Mouse (Mus musculus) CH12.LX (cell line): Measurements from ENCODE around the gene Mettl24. TPM values are rescaled to one million over a fixed set of nuclear protein-coding genes. Genes with fewer than 3 reads are reported as not detected.

ENCODE experiments used
- DNase-seq: peaks from one replicate; pipeline ENCODE4 v3.0.0-alpha.2; 2013; ENCODE audit errors: extremely low read depth
- H3K27ac ChIP-seq: 2 replicates; pipeline ENCODE4 v1.5.1; 2012; ENCODE audit warnings: low read depth, mild to moderate bottlenecking, control low read depth, moderate library complexity; ENCODE audit not compliant: insufficient read depth
- H3K27me3 ChIP-seq: replicated peaks from 2 replicates; pipeline ENCODE3; 2012; ENCODE audit warnings: inconsistent platforms
- H3K36me3 ChIP-seq, 2 experiments: replicated peaks in 1 of 2; 2 replicates each; pipeline versions ENCODE3 to v1.6.1; 2012; ENCODE audit warnings: inconsistent platforms in 1 of 2, low read length in 1 of 2, mild to moderate bottlenecking in 1 of 2, mixed read lengths in 1 of 2, moderate library complexity in 1 of 2; ENCODE audit not compliant: control insufficient read depth in 1 of 2, insufficient read depth in 1 of 2
- H3K4me1 ChIP-seq, 2 experiments: 2 replicates each; pipeline ENCODE4 v1.6.1; 2012; ENCODE audit warnings: inconsistent platforms in 1 of 2, moderate library complexity in 1 of 2; ENCODE audit not compliant: insufficient read depth in 2 of 2, control insufficient read depth in 1 of 2
- H3K4me2 ChIP-seq: 2 replicates; pipeline ENCODE4 v1.6.1; 2012; ENCODE audit warnings: low read depth, mild to moderate bottlenecking, control low read depth; ENCODE audit not compliant: poor library complexity, insufficient read depth, severe bottlenecking
- H3K4me3 ChIP-seq, 3 experiments: fragments of 150-350 bp in 1 of 3; sonication (generic) in 1 of 3; replicated peaks in 1 of 3; 2 replicates each; pipeline versions ENCODE3 to v1.5.1; 2011 to 2012; ENCODE audit warnings: low read depth in 2 of 3, low read length in 2 of 3, mild to moderate bottlenecking in 2 of 3, moderate library complexity in 2 of 3, control low read depth in 1 of 3, improper control_type of control experiment in 1 of 3, inconsistent platforms in 1 of 3, mixed read lengths in 1 of 3; ENCODE audit not compliant: poor library complexity in 1 of 3
- H3K79me2 ChIP-seq: replicated peaks from 2 replicates; pipeline ENCODE4 v1.6.1; 2012; ENCODE audit warnings: mild to moderate bottlenecking, moderate library complexity; ENCODE audit not compliant: control insufficient read depth, poor library complexity, insufficient read depth, severe bottlenecking; ENCODE audit errors: extremely low read depth
- H3K9ac ChIP-seq: 2 replicates; pipeline ENCODE4 v1.6.1; 2012; ENCODE audit warnings: low read depth, mild to moderate bottlenecking, control low read depth, moderate library complexity; ENCODE audit not compliant: insufficient read depth
- H3K9me3 ChIP-seq: replicated peaks from 2 replicates; pipeline ENCODE3; 2012; ENCODE audit warnings: low read length, inconsistent platforms, mixed read lengths
- BHLHE40 ChIP-seq: IDR thresholded peaks from 2 replicates; pipeline ENCODE4 v1.6.1; 2011; ENCODE audit warnings: mild to moderate bottlenecking, low read depth, low read length, improper control_type of control experiment
- CHD1 ChIP-seq: IDR thresholded peaks from 2 replicates; pipeline ENCODE4 v1.6.1; 2012; ENCODE audit warnings: low read depth, low read length, improper control_type of control experiment, inconsistent platforms
- CTCF ChIP-seq, 2 experiments: IDR thresholded peaks in 1 of 2; conservative IDR thresholded peaks in 1 of 2; 2 replicates each; pipeline ENCODE4 v1.5.1; 2011 to 2012; ENCODE audit warnings: low read depth in 2 of 2, low read length in 2 of 2, improper control_type of control experiment in 1 of 2, inconsistent platforms in 1 of 2, mild to moderate bottlenecking in 1 of 2, moderate library complexity in 1 of 2
- ELF1 ChIP-seq: IDR thresholded peaks from 2 replicates; pipeline ENCODE4 v1.6.1; 2014; ENCODE audit warnings: low read depth, mild to moderate bottlenecking, inconsistent platforms, low read length, improper control_type of control experiment
- EP300 ChIP-seq: IDR thresholded peaks from 2 replicates; pipeline ENCODE4 v1.6.1; 2011; ENCODE audit warnings: low read length, improper control_type of control experiment
- GABPA ChIP-seq: IDR thresholded peaks from 2 replicates; pipeline ENCODE4 v1.6.1; 2012; ENCODE audit warnings: low read depth, low read length, improper control_type of control experiment, inconsistent platforms; ENCODE audit not compliant: insufficient replicate concordance
- KAT2A ChIP-seq: IDR thresholded peaks from 2 replicates; pipeline ENCODE4 v1.6.1; 2012; ENCODE audit warnings: low read length, improper control_type of control experiment, inconsistent platforms; ENCODE audit not compliant: insufficient replicate concordance
- MAX ChIP-seq: IDR thresholded peaks from 2 replicates; pipeline ENCODE4 v1.6.1; 2011; ENCODE audit warnings: low read length, improper control_type of control experiment
- MAZ ChIP-seq: IDR thresholded peaks from 2 replicates; pipeline ENCODE4 v1.6.1; 2012; ENCODE audit warnings: low read depth, mild to moderate bottlenecking, inconsistent platforms, low read length, improper control_type of control experiment, moderate library complexity
- MEF2A ChIP-seq: IDR thresholded peaks from 2 replicates; pipeline ENCODE4 v1.6.1; 2014; ENCODE audit warnings: low read depth, mild to moderate bottlenecking, inconsistent platforms, low read length, improper control_type of control experiment, borderline replicate concordance
- NRF1 ChIP-seq: IDR thresholded peaks from 2 replicates; pipeline ENCODE4 v1.6.1; 2014; ENCODE audit warnings: low read depth, mild to moderate bottlenecking, inconsistent platforms, low read length, improper control_type of control experiment, moderate library complexity
- POLR2A ChIP-seq: IDR thresholded peaks from 2 replicates; pipeline ENCODE4 v1.6.1; 2011; ENCODE audit warnings: low read depth, mild to moderate bottlenecking, improper control_type of control experiment, low read length
- RAD21 ChIP-seq: IDR thresholded peaks from 2 replicates; pipeline ENCODE4 v1.6.1; 2011; ENCODE audit warnings: low read depth, mild to moderate bottlenecking, low read length, improper control_type of control experiment, moderate library complexity
- RCOR1 ChIP-seq: conservative IDR thresholded peaks from 2 replicates; pipeline ENCODE4 v1.6.1; 2012; ENCODE audit warnings: low read depth, mild to moderate bottlenecking, inconsistent platforms, low read length, improper control_type of control experiment
- SIN3A ChIP-seq: IDR thresholded peaks from 2 replicates; pipeline ENCODE4 v1.6.1; 2012; ENCODE audit warnings: low read length, improper control_type of control experiment, inconsistent platforms
- SMC3 ChIP-seq: IDR thresholded peaks from 2 replicates; pipeline ENCODE4 v1.6.1; 2011; ENCODE audit warnings: low read depth, low read length, improper control_type of control experiment
- TBP ChIP-seq: conservative IDR thresholded peaks from 2 replicates; pipeline ENCODE4 v1.6.1; 2011; ENCODE audit warnings: low read depth, low read length, improper control_type of control experiment
- TCF12 ChIP-seq: IDR thresholded peaks from 2 replicates; pipeline ENCODE4 v1.6.1; 2014; ENCODE audit warnings: low read depth, mild to moderate bottlenecking, inconsistent platforms, low read length, improper control_type of control experiment
- USF2 ChIP-seq: conservative IDR thresholded peaks from 2 replicates; pipeline ENCODE4 v1.6.1; 2011; ENCODE audit warnings: low read depth, low read length, improper control_type of control experiment
- ZC3H11A ChIP-seq: IDR thresholded peaks from 2 replicates; pipeline ENCODE4 v1.6.1; 2012; ENCODE audit warnings: low read depth, mild to moderate bottlenecking, inconsistent platforms, low read length, improper control_type of control experiment
- ZKSCAN1 ChIP-seq: IDR thresholded peaks from 2 replicates; pipeline ENCODE4 v1.6.1; 2012; ENCODE audit warnings: low read depth, inconsistent platforms, low read length, improper control_type of control experiment, borderline replicate concordance
- dilution Hi-C: fragments of 300-500 bp; cut with MboI; formaldehyde crosslinking; loops from 2 replicates; pipeline ENCODE4 v1.14.3; 2020; ENCODE audit warnings: low sequenced_read_pairs; ENCODE audit not compliant: extremely low pct_unique_long_range_greater_than_20kb, extremely low pct_ligation_motif_present
- in situ Hi-C: fragments of 300-500 bp; cut with MboI; formaldehyde crosslinking; loops from 3 replicates; pipeline ENCODE4 v1.14.3; 2019; ENCODE audit warnings: low sequenced_read_pairs, low pct_ligation_motif_present, low pct_unique_long_range_greater_than_20kb, mixed read lengths
- polyA plus RNA-seq: library from polyadenylated mRNA; unstranded; fragments of >175 nt; gene quantifications from 2 replicates; pipeline ENCODE4 v1.2.1, GENCODE M21; 2012; ENCODE audit warnings: low read depth; ENCODE audit not compliant: insufficient read length
- total RNA-seq, 2 experiments: library from RNA; depleted of rRNA; stranded (reverse); fragments of 300-350 nt in 1 of 2; fragments of >200 nt in 1 of 2; gene quantifications; 2 replicates each; pipeline ENCODE4 v1.2.3; 2012 to 2014

The Mettl24 gene
- not detected in 2 replicates for total RNA-seq (2012; rRNA removed)
- total RNA-seq (2014; rRNA removed) = not detected in 2 replicates
- polyA plus RNA-seq = not detected in 2 replicates

GRCm38 (mm10) chr10:40683092-40683867 lies at the start of gene Mettl24:
Mettl24 (plus strand) TSS chr10:40683282.
- TF ChIP-seq RCOR1 = no peak
- TF ChIP-seq CHD1 = no peak
- no peak for TF ChIP-seq BHLHE40
- no peak for TF ChIP-seq SIN3A
- peak in 1 of 2 experiments; percentile 48; a peak in 2 of 4 replicates for TF ChIP-seq CTCF (conservative IDR thresholded peaks at IDR 0.05 in 1 of 2, IDR thresholded peaks at IDR 0.05 in 1 of 2; ENCODE audit: low read depth in 2 of 2, low read length in 2 of 2)
- peak; percentile 51 for TF ChIP-seq SMC3
- no peak for TF ChIP-seq KAT2A
- no peak for TF ChIP-seq ZC3H11A
- peak; percentile 31 for TF ChIP-seq RAD21
- no peak for TF ChIP-seq TBP
- no peak for TF ChIP-seq NRF1
- no peak for TF ChIP-seq MEF2A
- no peak for TF ChIP-seq TCF12
- TF ChIP-seq, all 38 proteins: peak for 3
- H3K27me3 ChIP-seq = no peaks in the 10 kb centered on the region
- H3K4me3 ChIP-seq = no peak within 1 kb of the TSS
- DNase-seq = no peak
- H3K9ac ChIP-seq = no peak within 1 kb of the TSS
- H3K9me3 ChIP-seq = no peaks in the 10 kb centered on the region
- in situ Hi-C loops = no loop called here
- dilution Hi-C loops = no loop called here
- H3K4me2 ChIP-seq = no peak within 1 kb of the TSS
- no peaks in the 10 kb centered on the region for H3K36me3 ChIP-seq
- H3K4me1 ChIP-seq = no peaks in the 10 kb centered on the region
- no peaks in the 10 kb centered on the region for H3K79me2 ChIP-seq
- no peak within 1 kb of the TSS for H3K27ac ChIP-seq

- Histone ChIP-seq H3K4me2 (no peak overlapping the region), H3K27me3 (no peaks in the 10 kb centered on the region), H3K4me3 (no peak overlapping the region), H3K4me1 (peaks cover 0 to 16% of the 10 kb centered on the region in 2 experiments; a peak in 1 of 4 replicates), H3K79me2 (no peaks in the 10 kb centered on the region), H3K9me3 (no peaks in the 10 kb centered on the region), H3K9ac (no peak overlapping the region), H3K27ac (no peak overlapping the region), H3K36me3 (no peaks in the 10 kb centered on the region)
- in situ Hi-C loops (no loop called here), dilution Hi-C loops (no loop called here)
- no peak for TF ChIP-seq ELF1
- no peak for TF ChIP-seq BHLHE40
- TF ChIP-seq GABPA = no peak
- TF ChIP-seq USF2 = no peak
- no peak for TF ChIP-seq POLR2A
- no peak for TF ChIP-seq MAX
- no peak for TF ChIP-seq RCOR1
- TF ChIP-seq RAD21 = no peak
- TF ChIP-seq ZKSCAN1 = no peak
- TF ChIP-seq MAZ = no peak
- no peak for TF ChIP-seq NRF1
- TF ChIP-seq CHD1 = no peak
- TF ChIP-seq CTCF (conservative IDR thresholded peaks at IDR 0.05 in 1 of 2, IDR thresholded peaks at IDR 0.05 in 1 of 2; ENCODE audit: low read depth in 2 of 2, low read length in 2 of 2) = no peak
- no peak for TF ChIP-seq EP300
- DNase-seq = no peak
Observed at GRCm38 (mm10) chr10:40637331-40637730, 45.8 kb upstream of the Mettl24 start.
